Mouse (Mus musculus): ENCODE data around the gene Acox2.
"Not testable (repeated sequence)": the region's sequence is repeated elsewhere in the genome, so short reads cannot be mapped to it uniquely, and the experiment has no call there.

Acox2 gene

DNA sequence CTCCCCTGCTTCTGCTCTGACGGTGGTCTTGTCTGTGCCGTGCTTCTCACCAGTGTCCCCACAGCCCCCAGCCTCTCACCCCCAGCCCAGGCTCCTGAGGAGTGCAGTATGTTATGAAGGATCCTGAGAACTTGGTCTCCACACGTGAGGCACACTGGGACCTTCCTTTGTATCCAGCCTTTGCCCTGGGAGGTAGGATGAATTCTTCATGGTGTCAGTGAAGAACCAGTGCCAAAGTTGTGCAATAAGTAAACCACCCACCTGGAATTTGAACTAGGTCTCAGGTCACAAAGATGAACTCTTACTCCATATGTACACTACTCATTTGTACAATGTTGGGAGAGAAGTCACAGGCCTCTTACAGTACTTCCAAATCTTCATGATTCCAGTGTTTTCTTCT, at the start of gene Acox2:
TSS of gene Acox2 (minus strand) at position 188 of the 400 bp plus-strand sequence.
- DNase-seq (ENCODE audit: low read depth in 2 of 2, low spot score in 2 of 2) = no peak

DNA sequence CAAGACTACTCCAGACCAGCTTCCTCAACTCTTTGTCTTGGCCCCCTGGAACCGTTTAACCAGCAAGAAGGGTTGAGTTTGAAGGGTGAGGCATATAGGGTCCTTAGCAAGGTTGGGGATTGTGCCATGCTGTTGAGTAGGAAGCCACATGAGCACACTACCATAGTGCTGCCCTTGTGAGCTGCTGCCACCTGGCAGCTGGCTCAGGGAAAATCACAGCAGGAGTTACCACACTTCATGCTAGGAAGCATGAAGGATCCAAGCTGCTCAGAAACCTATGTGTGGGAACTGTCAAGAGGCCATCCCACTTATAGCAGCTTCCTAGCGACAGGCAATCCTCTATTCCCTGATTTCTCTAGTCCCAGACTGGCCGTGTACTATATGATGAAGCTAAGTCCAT, 49.5 kb upstream of the Acox2 start:
- no peak for DNase-seq (ENCODE audit: low read depth in 2 of 2, low spot score in 2 of 2)

DNA sequence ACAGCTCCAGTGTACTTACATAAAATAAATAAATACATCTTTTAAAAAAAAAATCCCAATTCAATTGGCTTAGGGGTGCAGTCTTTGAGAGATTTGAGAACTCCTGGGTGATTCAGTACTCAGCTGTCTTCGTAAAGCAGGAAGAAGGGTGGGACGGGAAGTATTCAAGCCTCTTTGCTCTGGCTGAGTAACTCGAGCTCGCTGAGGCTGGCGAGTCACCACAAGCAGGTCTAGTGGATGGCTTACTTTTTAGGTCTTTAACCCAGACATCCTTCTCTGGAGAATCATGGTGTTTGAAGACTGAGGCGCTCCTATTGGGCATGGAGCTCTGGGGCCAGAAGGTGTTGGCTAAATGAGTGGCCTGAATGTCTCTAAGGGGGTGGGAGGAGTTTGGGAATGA, 47.7 kb upstream of the Acox2 start:
- no peak for DNase-seq (ENCODE audit: low read depth in 2 of 2, low spot score in 2 of 2)

DNA sequence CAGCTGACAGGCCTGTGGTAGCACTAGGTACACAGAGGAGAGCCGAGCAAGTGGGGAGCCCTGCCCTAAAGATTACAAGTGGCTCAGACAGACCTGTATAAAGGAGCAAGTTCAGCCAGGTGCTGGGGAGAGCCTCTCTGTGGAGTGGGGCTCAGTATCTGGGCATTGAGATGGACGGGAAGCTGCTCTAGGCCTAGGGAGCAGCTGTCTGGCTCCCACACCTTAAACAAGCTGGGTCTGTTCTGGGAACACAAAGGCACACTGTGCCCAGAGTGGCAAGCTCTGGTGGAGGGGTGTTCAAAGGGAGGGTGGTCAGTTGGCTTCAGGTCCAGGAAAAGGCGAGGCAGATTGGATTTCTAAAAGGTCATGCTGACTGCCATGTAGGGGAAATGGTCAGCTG, 45.9 kb upstream of the Acox2 start:
- DNase-seq (ENCODE audit: low read depth in 2 of 2, low spot score in 2 of 2) = no peak

DNA sequence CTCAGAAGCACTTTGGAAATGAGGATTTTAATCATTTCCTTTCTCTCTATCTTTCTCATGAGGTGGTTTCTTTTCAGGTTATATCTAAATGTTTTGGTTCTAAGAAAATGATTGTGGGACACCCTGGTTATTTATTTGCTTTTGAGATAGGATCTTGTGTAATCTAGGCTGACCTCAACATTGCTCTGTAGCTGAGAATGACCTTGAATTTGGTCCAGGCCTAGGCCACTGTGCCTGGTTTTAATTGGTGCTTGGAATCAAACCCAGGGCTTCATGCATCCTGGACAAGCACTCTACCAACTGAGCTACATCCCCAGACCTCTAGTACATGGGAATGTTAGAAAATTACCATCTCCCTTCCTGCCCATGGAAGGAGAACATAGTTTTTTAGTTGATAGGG, 44.9 kb upstream of the Acox2 start:
- no peak for DNase-seq (ENCODE audit: low read depth in 2 of 2, low spot score in 2 of 2)

DNA sequence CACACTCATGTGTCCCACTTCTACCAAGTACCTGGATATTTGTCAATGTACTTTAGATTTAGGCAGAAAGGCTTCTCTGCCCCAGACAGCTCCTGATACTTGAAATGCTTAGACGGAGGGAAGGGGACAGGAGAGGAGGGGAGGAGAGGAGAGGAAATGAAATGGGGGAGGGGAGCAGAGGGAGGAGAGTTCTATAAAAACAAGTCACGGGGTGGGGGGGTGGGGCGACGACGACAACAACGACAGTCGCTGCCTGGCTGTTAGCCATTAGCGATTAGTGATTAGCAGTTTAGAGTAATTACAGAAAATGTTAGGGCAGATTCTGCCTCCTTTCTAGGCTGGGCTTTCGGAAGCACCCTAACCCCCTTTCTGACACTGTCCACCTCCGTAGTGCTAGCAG, 43.5 kb upstream of the Acox2 start:
- DNase-seq (ENCODE audit: low read depth in 2 of 2, low spot score in 2 of 2) = no peak

DNA sequence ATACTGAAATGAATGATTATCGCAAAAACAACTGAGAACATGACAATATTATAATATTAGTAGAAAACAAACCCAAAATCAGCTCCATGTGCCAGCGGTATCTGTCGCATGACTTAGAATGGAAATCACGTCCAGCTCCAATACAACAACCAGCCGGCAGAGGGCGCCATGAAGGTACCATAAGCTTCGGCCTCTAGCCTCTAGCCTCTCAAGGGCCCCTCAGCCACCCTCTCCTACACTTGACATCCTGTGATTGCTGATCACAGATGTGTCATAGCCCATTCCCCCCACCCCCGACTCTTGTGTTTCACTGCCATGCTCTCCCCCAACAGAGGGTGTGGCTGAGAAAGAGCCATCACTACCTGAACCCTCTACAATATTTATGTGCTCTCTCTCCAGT, 41.1 kb upstream of the Acox2 start:
- peak in 1 of 2 experiments; percentile 18 for DNase-seq (ENCODE audit: low read depth in 2 of 2, low spot score in 2 of 2)

DNA sequence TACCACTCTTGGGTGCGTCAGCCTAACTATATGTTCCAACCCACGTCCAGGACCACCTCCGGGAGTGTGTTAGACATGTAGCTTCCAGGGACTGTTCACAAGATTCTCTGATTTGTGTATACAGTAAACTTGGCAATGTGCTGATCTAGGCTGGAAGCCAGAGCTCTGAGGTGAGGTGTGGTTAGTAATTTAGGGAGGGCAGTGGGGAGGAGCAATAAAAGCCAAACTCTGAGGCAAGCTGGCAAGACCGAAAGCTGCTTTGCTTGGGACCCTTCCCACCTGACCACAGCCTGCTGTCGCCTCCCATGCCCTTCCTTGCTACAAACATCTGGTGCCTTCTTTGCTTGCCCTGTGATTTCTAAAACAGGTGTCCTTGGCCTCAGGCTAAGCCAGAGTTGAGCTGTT, 38.7 kb upstream of the Acox2 start:
- no peak for DNase-seq (ENCODE audit: low read depth in 2 of 2, low spot score in 2 of 2)

DNA sequence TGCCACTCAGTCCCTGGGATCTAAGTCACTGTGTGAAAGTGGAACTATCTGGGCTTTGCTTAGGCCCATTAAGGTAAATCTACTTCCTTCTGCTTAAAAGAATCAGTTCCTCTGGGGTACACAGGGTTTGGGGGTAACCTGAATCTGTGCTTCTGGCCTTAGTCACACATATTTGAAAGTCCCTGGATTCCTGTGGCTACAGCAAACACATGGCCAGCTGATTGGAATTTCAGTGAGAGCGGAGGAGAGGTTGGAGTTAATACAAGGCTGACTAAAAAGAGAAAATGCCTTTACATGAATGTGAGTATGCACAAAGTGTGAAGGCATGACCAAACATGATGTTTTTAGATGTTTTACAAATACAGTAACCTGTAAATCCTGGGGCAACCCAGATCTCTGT, 35.1 kb upstream of the Acox2 start:
- no peak for DNase-seq (ENCODE audit: low read depth in 2 of 2, low spot score in 2 of 2)

DNA sequence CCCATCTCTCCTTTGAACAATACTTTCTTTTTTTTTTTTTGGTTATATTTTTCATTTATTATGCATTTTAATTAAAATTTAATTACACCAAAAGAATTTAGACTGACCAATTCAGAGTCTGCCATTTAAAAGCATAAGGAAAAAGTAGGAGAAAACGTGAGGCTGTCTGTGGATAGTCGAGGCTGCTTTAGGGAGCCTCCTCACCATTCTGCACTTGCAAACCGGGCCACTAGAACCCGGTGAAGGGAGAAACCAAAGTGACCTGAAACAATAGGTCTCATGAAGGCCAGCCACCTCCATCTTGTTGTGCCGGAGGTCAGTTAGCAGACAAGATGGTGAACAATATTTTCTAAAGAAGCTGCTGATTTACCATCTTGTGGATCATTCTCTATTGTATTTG, 27.4 kb upstream of the Acox2 start:
- peak; percentile 30 to 59 for DNase-seq (ENCODE audit: low read depth in 2 of 2, low spot score in 2 of 2)

DNA sequence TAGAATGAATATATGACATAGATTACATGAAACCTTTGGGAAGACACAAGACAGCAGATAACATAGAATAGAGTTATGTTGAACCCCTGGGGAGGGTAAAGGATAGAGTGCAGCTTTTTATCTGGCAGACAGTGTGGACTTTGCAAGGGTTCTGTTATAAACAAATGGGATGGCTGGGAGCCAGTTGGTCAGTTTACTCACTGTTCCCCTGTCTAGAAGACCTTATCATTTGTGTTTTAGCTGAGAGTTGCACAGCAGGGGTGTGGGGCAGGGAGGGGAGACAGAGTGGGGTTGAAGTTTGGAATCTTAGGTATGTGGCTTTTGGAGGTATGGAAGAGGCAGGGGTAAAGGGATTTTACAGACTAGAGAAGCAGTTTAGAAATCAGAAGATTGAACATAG, 24.6 kb upstream of the Acox2 start:
- no peak for DNase-seq (ENCODE audit: low read depth in 2 of 2, low spot score in 2 of 2)

DNA sequence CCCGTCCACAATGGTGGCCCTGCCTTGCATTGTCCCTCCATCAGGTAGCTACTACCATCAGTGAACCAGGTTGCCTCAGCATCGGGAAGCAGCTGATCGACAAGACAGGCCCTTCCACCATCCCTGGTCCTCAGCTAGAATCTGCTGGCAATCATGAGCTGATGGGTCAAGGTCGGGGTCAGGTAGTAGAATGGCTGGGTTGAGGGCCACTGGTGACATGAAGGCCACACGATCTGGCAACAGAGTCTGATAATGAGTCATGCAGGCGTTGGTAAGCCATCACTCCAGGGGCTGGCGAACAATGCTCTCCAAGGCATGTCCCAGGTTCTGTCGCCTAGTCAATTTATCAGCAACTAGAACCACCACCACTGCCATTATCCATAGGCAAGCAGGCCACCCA, 12.1 kb upstream of the Acox2 start:
- DNase-seq (ENCODE audit: low read depth in 2 of 2, low spot score in 2 of 2) = not testable (repeated sequence)

DNA sequence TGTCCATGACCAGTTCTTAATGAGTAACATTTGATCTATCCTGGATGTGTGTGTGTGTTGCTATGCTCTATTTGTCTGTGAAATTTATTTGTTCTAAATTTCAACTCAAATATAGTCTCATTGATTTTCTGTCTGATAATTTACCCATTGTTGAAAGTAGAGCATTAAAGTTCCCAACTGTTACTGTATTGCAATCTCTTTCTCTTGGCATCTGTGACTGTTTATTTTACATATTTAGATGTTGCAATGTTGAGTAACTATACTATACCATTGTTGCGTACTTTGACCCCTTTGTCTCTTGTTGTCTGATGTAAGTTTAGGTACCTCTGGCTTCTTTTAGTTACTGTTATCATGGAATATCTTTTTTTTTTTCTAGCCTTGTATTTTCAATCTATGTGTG, 5.2 kb upstream of the Acox2 start:
- no peak for DNase-seq (ENCODE audit: low read depth in 2 of 2, low spot score in 2 of 2)

DNA sequence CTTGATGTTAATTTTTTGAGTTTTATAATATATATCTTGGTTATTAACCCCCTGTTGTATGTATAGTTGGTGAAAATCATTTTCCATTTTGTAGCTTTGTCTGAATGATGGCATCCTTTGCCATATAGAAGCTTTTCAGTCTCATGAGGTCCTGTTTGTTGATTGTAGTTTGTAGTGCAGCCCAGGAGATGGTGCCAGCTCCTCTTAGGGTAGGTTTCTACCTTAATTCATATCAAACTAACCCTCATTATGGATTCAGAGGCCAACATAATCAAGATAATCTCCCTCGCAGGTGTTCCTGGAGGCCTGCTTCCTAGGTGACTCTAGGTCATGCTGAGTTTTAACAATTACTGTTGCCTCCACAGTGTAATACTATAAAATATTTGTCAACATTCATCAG, 3.1 kb upstream of the Acox2 start:
- DNase-seq (ENCODE audit: low read depth in 2 of 2, low spot score in 2 of 2) = no peak

DNA sequence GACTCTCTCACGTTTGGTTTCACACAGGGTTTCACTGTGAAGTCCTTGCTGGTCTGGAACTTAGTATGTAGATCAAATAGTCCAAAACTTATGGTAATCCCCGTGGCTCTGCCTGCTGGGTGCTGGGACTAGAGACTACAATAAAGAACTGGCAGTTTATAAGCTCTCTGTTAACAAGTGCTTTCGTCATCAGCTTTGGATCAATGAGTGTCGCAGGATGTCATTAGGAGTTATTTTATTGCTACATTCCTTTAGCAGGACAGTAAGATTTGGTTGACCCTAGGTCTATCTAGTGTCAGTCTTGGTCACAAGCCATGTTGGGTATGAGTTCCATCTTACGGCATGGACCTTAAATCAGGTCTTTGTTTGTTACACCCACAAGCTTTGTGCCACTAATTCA, 1.1 kb upstream of the Acox2 start:
- DNase-seq (ENCODE audit: low read depth in 2 of 2, low spot score in 2 of 2) = no peak

DNA sequence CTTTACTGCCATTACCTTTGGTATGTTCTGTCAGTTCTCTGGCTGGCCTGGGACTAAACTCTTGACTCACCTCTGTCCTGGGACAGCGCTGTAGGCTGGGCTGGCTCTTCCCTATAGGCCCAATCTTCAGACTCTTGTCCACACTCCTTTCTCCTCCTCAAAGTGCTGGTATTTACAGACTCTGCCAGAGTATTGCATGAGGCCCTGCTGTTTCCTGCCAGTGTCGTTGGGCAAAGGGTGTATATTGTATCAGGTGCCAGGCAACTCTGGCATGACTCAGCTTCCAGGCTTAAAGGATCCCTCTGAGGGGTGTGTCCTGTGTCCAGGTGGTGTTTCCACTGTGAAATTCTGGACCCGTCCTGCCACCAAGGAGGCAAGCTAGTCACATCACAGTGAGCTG, 401 bp downstream of the Acox2 start:
- DNase-seq (ENCODE audit: low read depth in 2 of 2, low spot score in 2 of 2) = no peak

DNA sequence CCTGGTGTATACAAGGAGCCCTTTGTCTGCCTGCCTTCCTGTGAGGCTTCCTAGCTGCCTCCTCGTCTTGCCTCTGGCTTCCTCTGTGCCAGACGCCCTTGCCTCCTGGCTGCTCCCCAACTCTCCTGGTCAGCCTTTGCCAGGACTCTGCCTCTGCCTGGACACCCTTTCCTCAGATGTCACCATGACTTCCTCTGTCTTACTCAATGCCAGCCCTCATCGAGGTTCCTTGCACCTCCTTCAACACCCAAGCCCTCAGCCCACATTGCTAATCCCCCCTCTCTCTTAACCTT, 872 bp downstream of the Acox2 start:
- DNase-seq (ENCODE audit: low read depth in 2 of 2, low spot score in 2 of 2) = no peak

DNA sequence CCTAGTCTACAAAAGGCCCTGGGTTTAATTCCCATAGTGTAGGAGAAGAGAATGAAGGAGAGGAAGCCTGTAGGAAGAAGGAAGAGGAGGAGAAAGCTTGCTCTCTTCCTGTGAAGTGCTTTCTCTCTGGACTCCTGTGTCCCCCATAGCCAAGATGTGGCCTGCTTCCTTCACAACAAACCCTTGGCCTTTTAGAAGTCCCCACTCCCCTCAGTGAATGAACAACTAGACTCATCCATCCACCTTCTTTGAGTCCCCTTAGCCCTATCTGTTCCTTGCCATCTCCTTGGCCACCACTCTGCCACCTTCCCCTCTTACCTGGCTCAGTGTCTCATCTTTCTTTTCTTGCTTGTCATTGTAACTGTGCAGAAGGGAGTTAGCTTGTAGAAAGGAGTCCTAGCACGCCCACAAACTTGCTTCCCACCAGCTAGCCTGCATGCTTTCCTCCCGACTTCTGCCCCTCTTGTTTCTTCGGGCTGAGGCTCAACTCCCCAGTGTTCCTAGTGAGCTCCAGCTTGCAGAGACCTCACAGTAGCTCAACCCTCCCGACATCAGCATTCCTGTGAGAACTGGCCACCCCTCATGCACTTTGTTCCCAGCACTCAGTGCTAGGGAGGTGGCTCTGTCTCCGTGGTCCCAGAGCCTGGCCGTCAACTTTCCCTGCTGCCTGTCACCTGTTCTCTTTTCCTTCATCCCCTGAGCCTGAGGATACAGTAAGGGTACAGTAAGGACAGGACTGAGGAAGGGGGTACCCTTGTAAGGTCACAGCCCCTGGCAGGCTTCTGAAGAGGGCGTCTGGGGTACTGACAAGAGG, 1.4 kb downstream of the Acox2 start:
- DNase-seq (ENCODE audit: low read depth in 2 of 2, low spot score in 2 of 2) = no peak

DNA sequence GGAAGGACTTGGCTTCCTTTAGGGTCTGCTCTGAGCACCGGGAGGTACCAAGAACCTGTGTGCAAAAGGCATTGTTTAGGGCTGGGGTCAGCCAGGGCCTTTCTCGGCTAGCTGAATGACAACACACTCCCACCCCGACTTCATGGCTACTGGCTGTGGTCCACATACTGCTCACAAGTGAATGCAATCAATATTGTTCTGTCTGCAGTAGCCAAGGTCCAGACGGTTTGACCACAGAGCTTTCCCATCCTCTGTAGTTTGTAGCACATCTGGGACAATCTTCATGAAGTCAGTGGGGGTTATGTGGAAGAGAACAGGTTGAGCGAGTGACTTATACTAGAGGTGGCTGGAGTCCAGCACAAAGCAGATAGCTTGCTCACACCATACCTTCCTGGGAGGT, 2.3 kb downstream of the Acox2 start:
- no peak for DNase-seq (ENCODE audit: low read depth in 2 of 2, low spot score in 2 of 2)

DNA sequence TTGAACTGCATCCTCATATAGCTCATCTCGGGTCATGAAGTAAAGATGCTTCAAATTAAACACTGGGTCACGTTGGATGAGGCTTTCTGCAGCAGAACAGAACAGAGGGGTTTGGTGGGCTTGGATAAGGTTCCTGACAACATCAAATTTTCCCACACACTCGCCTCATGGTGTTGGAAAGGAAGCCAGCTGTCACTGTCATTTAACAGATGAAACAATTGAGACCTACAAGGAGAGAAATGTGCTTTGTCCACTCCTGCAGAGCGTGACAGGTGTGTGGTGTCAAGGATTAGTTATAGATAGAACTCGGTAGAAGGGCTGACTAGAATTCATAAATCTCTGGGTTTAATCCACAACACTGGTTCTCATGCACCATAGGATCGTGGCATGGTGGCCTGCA, 3.1 kb downstream of the Acox2 start:
- DNase-seq (ENCODE audit: low read depth in 2 of 2, low spot score in 2 of 2) = no peak

DNA sequence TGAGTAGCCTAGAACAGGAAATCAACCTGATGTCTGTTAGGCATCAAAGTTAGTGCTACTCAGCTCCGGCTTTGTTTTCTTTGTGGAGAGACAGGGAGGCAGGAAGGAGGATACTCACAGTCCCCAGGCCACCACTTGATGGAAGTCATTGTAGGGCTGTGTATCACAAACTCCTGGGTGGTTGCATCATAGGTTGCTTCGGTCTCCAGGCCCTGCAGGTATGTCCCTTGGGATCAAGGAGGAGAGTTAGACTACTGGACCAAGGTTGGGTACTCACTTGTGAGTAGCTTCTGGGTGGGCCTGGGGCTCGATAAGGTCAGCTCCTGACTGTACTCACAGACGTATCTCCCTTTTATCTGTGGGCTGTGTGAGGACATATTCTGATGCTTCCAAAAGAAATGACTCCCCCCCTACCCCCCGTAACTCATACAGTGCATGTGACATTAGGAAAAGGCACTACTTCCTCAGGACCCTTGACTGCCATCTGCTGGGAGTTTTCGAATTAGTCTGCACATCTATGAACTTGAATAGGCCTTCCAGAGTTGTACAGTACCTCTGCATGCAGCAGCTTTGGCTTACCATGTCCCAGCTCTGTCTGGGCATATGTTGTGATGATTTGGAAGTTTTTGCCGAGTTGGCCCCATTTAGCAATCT, 4.0 kb downstream of the Acox2 start:
- DNase-seq (ENCODE audit: low read depth in 2 of 2, low spot score in 2 of 2) = peak in 1 of 2 experiments; percentile 18

DNA sequence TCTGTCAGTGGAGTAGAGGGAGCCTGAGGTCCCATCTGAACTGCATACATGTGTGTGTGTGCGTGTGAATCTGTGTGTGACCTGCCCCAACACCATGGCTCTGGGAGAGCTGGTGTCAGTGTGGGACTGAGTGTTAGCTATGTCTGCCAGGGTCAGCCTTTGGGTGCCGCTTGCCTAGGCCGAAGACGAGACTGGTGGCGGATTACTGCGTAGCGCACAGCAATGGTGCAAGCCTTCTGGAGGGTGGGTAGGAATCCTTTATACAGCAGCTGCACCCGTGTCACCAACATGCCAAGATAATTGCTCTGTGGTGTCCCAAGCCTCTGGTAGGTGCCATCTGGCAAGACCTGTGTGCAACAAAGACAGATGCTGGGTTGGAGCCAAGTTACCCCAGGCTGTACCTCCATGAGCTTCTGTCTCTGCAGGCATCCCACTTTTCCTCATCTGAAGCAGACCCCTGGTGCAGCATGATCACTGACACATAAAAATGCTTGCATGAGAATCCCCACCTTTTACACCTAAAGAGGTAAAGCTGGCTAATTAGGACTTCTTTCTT, 7.7 kb downstream of the Acox2 start:
- no peak for DNase-seq (ENCODE audit: low read depth in 2 of 2, low spot score in 2 of 2)

All from CD8-positive naive resting alpha-beta T cell, adult 2 months (primary cell).